Mouse (Mus musculus) T-helper 17 cell (primary cell): ENCODE measurements around the gene Fbxl2.

ENCODE experiments used
- in situ Hi-C, 2 experiments: fragments of 300-600 bp; cut with MboI, MseI; formaldehyde crosslinking; loops; 1 replicate in 1 of 2; 2 replicates in 1 of 2; pipeline ENCODE4 v1.15.1; 2025; ENCODE audit warnings: high pct_unique_total_duplicates in 2 of 2

Gene Fbxl2

DNA sequence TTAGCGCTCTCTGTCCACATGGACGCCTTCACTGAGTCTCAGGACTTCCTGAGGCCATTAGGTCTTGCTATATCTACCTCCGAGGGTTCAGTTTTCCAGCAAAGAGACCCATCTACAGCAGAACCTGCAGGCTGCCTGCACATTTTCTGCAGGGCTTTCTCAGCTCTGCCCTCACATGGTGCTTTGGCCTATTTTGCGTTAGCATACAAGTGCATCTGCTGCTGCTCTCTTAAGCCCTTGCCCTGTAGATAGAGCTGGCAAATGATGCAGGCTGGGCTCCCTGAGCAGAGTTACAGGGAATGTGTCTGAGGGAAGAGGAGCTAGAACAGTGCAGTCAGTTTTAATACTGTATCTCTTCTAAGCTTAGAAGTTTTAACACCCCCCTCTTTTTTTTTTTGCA, 71.0 kb downstream of the Fbxl2 start:
- in situ Hi-C loops, result no loop called here

DNA sequence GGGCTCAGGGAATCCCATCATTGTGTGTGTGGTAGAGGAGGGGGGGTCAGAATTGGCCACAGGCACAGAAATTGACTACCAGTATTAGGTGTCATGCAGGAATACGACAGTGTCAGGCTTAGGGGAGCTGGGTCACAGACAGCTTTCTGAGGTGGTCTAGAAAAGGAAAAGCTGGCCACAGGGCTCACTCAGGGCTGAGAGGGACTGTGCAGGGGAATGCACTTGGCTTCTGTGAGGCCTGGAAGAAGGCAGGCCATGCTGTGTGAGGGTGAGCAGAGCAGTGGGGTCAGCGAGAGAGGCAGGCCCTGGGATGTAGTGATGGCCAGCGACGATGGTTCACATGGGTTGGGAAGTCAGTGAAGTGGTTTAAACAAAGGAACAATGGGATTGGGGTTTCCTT, 72.1 kb downstream of the Fbxl2 start:
- in situ Hi-C loops, result no loop called here

DNA sequence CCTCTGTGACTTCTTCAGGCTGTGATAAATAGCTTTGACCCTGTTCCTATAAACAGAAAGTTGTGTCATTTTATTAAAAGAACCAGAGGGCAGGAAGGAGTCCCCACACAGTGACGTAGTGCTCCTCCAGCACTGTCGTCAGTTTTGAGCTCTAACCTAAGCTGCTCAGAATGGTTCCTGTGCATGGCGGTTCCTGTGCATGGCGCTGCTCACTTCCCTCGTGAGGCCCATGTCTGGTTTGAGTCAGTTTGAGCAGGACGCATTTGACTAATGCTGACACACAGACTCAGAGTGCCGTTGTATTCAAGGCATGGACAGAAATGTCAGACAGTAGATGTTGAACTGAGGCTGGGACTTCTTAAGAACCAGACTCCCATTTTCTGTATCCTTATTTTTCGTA, 74.4 kb downstream of the Fbxl2 start:
- in situ Hi-C loops, result no loop called here

DNA sequence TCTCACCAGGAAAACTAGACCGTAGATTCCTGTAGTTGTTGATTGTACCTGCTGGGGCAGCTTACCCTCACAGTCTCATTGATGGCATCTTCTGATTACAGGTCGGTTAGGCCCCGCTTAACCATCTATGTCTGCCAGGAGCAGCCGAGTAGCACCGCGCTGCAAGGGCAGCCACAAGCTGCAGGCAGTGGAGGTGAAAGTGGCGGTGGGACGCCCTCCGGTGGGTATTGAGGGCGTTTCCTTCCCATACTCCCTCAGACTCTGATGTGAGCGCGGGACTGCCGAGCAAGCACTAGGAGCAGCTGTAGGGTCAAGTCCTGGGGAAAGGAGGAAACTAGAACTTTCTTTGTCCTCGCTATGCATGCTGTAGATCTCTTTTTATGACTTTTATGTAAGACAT, 76.0 kb downstream of the Fbxl2 start:
- in situ Hi-C loops, result no loop called here

DNA sequence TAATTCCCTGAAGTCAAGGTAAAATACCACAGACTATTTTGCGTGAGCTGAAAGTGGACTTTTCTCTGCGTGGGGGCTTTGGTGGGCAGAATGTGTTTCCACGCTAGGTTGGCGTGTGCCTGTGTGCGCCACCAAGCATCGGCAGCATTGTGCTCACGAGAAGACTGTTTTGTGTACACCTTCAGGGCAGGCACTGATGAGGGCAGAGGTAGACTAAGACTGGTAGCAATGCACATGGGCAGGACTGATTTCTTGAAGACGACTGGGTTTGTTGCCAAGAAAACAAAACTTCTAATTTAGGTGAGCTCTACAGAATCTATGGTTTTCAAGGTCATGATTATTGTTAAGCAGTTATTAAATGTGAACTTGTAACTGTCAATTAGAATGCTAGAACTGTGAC, 76.6 kb downstream of the Fbxl2 start:
- in situ Hi-C loops, result no loop called here

DNA sequence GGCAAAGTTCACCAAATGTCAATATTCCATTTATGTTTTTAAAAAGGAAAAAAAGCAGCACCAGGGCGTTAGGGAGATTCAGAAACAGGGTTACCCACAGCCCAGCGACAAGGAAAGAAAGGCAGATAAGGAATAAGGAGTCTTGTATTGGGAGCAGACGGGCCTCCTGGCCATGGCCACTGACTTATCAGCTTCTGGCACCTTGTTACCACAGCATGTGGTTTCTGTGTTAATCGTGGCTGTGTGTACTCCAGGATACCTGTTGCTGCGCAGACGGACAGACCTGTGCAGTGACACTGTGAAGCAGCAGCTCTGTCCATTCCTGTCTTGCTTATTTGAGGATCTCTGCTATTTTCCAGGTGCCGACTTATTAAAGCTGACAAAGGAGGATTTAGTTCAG, 77.0 kb downstream of the Fbxl2 start:
- in situ Hi-C loops, result no loop called here

DNA sequence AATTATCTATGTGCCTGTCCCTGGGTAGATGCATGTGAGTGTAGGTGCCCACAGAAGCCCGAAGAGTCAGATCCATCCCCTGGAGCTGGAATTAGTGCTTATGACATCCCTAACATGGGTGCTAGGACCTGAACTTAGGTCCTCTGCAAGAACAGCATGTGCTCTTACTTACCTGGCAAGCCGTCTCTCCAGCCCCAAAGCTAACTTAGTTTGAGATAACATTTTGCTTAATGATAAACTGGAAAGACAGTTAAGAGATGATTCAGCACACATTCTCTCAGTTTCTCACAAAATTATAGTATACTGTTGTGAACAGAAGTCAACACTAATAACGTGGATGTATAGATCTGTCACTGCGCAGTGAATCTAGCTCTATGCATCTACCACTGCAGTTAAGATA, 79.2 kb downstream of the Fbxl2 start:
- in situ Hi-C loops, result no loop called here

DNA sequence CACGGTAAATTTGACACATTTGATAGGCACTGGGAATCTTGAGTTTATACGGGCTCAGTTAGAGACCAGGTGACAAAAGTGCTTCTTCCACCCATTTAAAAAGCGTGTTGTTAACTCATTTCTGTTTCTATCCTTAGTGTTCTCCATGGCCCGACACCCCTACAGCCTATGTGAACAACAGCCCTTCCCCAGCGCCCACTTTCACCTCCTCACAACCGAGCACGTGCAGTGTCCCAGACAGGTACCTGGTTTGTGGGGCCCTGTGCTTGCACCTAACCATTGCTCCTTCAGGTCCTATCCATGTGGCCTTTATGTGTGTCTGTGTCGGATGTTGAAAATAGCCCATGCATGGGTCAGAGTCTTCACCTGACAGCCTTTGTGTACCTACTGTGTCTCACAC, 81.6 kb downstream of the Fbxl2 start:
- in situ Hi-C loops, result no loop called here

DNA sequence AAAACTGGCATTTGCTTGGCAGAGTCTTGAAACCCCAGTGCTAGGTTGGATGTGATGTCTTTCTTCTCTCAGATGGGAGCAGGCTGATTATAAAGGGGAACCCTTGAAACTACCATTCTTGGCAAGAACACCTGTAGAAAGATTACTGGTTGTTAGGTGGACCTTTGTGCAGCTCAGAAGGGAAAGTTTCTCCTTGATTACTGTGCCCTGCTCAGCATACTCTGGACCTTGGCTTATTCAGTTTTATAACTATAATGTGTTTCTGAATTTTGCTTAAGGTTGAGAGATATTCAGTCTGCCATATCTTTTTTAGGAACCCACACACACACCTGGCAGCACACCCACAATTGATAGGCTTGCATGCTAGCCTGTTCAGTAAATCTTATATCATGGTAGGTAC, 82.3 kb downstream of the Fbxl2 start:
- in situ Hi-C loops, result no loop called here

DNA sequence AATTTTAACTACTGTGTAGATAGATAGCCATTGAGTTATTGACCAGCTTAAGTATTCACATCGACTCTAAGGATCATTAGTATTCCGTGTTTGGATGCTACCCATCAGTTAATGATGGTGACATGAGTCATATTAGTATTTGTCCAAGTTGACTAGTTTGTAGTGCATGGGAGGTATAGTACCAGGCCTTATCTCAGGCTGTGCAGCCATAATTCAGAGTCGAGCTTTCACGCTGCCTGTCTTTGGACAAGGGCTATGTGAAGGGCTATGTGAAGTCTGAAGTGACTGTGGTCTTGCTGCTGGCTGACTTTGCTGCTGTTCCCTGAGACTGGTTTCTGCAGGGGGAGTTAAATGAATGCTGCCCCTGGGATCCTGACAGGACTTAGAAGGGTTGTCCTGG, 88.2 kb downstream of the Fbxl2 start:
- in situ Hi-C loops, result no loop called here

DNA sequence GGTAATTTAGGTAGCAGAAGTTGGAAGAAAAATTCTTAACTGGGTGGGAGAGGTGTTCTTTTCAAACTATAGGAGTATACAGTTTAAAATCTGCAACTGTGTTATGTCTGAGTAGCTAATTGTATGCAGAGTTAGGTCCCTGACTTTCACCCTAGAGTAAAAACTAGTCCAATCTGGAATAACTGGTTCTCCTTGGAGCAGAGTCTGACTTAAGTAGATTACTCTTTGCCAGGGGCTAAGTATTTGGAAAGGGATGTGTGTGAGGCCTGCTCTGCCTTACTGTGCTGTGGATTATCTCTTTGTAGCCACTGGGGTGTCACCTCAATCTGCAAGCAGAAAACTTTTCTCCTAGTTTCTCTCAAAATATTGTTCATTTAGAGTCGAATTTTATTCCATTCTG, 98.8 kb downstream of the Fbxl2 start:
- in situ Hi-C loops, result no loop called here

DNA sequence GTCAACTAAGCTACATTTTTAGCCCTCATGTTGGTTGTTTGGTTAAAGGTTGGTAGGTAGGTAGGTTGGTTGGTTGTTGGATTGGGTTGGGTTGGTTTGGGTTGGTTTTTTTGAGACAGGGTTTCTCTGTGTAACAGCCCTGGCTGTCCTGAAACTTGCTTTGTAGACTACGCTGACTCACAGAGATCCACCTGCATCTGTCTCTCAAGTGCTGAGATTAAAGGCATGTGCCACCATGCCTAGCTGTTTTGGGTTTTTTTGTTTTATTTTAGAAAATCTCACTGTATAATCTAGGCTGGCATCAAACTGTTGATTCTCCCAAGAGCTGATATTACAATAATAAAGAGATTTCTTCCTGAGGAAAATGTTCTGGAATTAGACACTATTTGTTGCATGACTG, 102.6 kb downstream of the Fbxl2 start:
- in situ Hi-C loops, result no loop called here

DNA sequence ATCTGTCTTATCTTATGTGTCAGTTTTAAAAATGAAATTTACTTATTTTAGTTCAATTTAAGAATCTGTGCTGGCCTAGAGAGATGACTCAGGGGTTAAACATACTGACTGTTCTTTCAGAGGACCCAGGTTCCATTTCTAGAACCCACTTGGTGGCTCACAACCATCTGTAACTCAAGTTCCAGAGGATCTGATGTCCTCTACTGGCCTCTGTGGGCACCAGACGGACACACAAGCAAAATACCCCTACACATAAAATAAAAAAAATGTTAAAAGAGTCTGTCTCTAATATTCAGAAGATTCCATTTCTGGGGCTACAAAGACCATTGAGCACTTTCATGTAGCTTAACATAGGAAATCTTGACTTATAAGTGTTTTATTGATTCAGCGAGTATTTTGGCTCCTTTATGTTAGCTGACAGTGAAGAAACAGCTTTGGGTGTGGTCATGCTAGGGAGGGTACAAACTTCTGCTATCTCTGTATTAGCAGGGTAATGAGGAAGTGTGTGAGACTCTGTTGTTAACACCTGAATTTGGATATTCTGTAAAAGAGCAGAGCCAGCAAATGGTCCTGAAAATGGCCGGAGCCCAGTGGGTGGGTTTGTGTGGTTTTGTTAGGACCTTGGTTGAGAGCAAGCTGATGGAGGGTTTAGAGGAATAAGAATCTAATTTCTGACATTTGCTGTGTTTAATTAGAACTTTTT, 104.7 kb downstream of the Fbxl2 start:
- in situ Hi-C loops, result no loop called here

DNA sequence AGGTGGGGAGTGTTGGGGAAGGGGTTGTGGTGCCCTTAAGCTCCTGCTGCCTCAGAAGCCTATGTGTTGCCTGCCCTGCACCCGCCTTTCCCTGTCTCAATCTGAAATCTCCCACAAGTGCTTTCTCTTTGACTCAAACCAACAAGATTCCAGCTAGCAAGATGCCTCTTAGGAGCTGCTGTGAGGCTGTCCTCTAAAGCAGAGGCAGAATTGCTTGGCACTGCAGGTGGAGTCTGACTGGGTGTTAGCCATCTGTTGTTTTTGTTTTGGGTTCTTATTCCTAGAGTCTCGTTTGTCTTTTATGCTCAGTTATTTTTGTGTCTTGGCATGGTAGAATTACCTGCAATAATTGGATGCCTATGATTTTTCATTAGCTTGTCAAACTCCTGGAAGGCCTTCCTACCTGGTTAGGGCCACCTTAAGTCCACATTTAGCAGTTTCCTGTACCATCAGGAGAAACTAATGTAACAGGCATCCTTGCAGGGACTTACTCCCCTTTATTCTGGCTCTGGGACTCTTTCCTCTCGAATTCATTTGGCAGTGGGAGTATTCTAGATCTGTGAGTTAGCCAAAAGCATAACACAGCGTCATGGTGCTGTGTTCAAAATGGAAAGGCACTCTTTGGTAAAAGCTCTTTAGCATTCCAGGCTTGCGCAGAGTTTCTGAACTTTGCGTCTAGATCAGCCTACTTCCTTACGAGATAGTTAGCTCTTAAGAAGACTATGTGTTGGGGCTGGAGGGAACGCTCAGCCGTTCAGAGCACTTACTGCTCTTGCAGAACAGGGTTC, 106.7 kb downstream of the Fbxl2 start:
- in situ Hi-C loops, result no loop called here

DNA sequence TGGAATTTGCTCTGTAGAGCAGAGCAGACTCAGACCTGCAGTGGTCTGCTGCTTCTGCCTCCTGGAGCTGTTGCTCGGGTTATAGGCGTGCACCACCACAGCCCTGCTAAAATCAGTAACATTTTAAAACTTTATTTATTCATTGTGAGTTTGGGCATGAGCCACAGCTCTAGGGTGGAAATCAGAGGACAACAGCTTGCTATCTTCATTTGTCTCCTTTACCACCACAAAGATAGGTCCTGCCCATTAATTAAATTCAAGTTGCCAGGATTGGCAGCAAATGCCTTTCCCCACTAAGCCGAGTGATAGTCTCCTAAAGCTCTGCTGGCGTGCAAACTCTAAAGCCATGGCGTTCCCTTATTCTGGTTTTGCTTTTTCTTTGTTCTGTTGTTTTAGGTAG, 110.4 kb downstream of the Fbxl2 start:
- in situ Hi-C loops, result no loop called here

DNA sequence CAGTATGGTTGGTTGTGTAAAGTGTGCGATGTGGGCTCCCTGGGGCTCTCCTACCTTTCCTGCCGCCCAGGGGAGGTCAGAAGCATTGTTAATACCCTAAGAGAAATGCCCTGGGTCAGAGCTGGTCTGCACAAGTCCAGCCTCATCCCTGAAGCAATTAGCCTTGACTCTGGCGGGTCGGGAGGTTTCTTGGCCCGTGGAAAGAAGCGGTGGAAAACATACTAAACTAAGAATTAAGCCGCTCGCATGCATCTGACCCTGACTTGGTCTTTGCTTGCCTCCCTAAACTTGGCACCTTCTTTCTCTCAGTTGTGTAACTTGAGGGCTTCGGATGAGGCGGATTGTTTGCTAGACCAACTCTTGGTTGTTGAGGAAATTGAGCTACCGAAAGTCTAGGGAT, 113.5 kb downstream of the Fbxl2 start:
- in situ Hi-C loops, result no loop called here

DNA sequence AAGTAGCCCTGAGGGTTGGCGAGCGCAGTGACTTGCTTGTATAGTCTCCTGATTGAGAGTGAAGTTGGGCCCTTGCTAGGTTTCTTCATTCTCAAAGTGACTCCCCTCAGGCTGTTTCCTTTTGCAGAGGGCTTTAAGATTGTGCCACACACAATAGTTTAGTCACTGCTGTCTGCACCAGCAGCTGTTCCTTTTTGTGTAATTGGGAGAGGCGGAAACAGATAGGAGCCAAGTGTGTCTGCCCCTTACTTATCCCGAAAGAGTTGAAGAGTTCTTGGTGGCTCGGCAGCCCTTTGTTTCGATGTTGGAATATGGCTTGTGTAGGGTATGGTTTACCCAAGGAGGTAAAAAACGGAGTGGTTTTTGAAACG, 113.9 kb downstream of the Fbxl2 start:
- in situ Hi-C loops, result no loop called here

DNA sequence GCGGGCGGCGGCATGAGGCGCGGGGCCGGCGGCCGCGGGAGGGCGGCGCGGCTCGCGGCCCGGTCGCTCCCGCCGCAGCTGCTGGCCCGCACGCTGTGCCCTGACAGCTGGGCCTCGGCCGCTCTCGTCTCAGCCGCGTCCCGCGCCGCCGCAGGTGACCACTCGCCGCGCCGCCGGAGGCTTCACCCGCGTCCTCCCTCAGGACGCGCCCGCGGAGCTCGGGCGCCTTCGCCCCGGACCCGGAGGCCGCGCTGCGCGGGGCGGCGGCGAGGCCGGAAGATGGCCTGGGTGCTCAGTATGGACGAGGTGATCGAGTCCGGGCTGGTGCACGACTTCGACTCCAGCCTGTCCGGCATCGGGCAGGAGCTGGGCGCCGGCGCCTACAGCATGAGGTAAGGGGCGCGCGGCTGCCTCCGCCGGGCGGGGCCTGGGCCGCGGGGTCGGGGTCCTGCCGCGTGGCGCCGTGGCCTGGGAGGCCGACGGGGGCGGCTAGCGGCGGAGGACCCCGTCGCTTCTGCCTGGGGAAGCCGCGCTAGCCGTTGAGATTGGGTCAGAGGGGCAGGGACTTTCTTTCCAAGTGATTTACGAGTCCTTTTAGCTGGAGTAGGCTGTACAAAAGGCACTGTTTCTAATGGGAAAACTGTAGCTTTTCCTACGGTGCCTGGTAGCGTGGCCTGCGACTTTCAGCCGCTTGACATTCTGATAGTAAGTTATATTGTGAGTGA, 114.5 kb downstream of the Fbxl2 start:
- in situ Hi-C loops, result no loop called here

DNA sequence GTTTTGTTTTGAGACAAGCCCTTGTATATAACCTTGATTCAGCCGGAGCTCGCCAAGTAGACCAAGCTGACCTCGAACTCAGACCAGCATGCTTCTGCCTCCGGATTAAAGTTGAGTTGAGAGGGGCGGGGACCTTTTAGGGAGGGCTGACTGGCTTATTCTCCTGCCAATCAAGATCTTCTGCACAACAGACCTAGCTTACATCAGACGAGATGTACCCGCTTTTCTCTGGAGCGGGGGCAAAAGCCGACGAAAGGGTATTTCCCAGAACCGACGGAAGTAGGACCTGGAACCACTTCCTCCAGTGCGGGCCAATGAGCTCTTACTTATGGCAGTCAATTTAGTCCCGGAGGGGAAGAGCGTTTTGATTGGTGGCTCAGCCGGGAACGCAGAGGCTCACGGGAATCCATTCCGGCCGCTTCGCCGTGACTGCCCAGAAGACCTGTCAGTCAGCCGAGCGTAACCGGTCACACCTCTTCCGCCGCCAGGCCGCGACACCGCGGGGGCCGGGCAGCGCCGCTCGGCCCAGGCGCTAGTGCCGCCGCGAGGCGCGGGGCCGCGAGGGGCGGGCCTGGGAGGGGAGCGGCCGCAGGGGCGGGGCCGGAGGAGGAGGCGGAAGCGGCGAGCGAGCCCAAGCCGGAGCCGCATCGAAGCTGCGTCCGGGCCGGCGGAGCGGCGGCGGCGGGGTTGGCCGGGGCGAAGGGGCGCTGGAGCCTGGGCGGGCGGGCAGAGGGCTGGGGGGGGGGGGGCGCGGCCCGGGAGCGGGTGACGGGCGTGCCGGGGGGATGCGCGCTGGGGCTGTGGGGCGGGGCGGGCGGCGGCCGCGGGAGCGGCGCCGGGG, 115.2 kb downstream of the Fbxl2 start, which contains the start of gene Ubp1:
Gene Ubp1 (plus strand): TSS at position 401 of the 841 bp plus-strand sequence.
- in situ Hi-C loops, result no loop called here

DNA sequence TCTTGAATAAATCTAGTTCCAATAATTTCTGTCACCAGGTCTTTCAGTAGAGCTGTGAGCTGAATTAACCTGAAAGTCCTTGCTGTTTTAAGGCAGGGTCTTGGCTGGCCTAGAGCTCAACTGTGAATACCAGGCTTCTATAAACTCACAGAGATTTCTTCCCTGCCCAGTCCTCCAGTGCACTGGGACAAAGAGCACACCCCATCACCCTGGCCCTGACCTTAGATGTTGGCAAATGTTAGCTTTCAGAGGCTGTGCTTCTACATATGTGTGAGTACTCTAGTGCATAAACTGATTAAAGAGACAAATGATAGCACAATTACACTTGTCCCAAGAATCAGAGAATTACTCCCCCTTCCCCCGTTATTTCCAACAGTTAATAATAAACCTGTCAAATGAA, 116.3 kb downstream of the Fbxl2 start:
- in situ Hi-C loops, result loop anchor here in 1 of 2 experiments (10.0 kb wide), 1 partner anchor 1235 kb away; no protein-coding TSS in a partner anchor

DNA sequence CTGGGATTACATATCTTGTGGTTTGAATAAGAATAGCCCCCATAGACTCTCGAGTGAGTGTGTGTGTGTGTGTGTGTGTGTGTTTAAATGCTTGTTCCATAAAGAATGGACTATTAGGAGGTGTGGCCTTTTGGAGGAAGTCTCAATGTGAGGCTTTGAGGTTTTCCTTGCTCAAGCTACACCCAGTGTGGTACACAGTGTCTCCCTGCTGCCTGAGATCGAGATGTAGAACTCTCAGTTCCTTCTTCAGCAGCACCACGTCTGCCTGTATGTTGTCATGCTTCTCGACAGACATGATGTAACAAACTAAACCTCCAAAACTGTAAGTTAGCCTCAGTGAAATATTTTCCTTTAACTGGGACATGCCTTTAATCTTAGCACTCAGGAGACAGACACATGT, 117.4 kb downstream of the Fbxl2 start:
- in situ Hi-C loops, result loop anchor here in 1 of 2 experiments (10.0 kb wide), 1 partner anchor 1236 kb away; no protein-coding TSS in a partner anchor
